Comparison of ENCODE assay signal across 20 mouse cellular contexts in the genomic region with DNA sequence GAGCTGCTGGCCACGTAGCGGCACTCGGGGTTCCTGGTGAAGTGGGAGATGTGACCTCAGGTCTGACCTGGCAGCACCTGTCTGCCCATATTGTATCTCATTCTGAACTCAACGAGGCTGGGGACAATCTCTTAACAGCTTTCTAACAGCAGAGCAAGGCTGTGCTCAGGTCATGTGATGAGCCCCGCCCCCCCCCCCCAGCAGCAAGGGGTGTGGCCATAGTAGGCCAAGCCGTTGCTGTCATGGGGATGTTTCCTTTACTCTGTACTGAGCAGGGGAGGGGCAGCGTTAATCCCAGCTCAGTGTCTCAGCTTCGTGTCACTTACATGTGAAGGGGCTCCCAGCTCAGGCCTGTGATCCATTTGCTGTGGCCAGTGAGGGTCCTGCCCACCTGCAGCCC. TPM values are rescaled to one million over a fixed set of nuclear protein-coding genes. Genes with fewer than 3 reads are reported as not detected.
"Had no signal": no experiment of that assay in that cellular context is flagged by ENCODE, and none has a peak within 500 bp of the region (broad histone marks: within the 10 kb centered on the region; RNA-seq: fewer than 3 reads in every experiment).

No protein-coding gene starts in this region.

- DNase-seq: kidney, adult 11 months; kidney, adult 9 months; kidney, postnatal 4 days; lung, postnatal 14 days; thymus, adult 2 months; thymus, postnatal 36 days had no signal

- H3K4me2 ChIP-seq: lung, embryonic 15.5 days; midbrain, embryonic 13.5 days; neural tube, embryonic 12.5 days; stomach, embryonic 15.5 days had no signal

- H3K4me3 ChIP-seq: limb, embryonic 10.5 days; lung, embryonic 15.5 days; midbrain, embryonic 13.5 days; myocyte; neural tube, embryonic 12.5 days; stomach, embryonic 15.5 days had no signal

- H3K27ac ChIP-seq: kidney, postnatal 0 days; limb, embryonic 10.5 days; lung, embryonic 15.5 days; macrophage; midbrain, embryonic 13.5 days; neural tube, embryonic 12.5 days; stomach, embryonic 15.5 days had no signal

- H3K9me3 ChIP-seq: limb, embryonic 10.5 days; lung, embryonic 15.5 days; midbrain, embryonic 13.5 days; neural tube, embryonic 12.5 days; stomach, embryonic 15.5 days had no signal

- H3K9ac ChIP-seq: lung, embryonic 15.5 days; midbrain, embryonic 13.5 days; neural tube, embryonic 12.5 days; stomach, embryonic 15.5 days had no signal

- ATAC-seq: midbrain, embryonic 13.5 days had no signal

- H3K27me3 ChIP-seq: lung, embryonic 15.5 days; neural tube, embryonic 12.5 days; stomach, embryonic 15.5 days had no signal

RNA-seq across cellular contexts. Expression of gene Unc45b, which starts 5.4 kb away (rescaled TPM):
- total RNA-seq: megakaryocyte-erythroid progenitor cell, adult 5-6 weeks; neutrophil, adult 5-6 weeks had no signal
- polyA plus RNA-seq: macrophage had no signal

RNA-seq across cellular contexts. Expression of gene Fndc8, which starts 13.0 kb away (rescaled TPM):
- total RNA-seq: layer of hippocampus, adult 8-10 months; layer of hippocampus, postnatal 14 days; left cerebral cortex, adult 18-20 months; left cerebral cortex, postnatal 10 days; megakaryocyte-erythroid progenitor cell, adult 5-6 weeks; neutrophil, adult 5-6 weeks had no signal
- polyA plus RNA-seq: macrophage had no signal
